Mouse (Mus musculus) limb, embryonic 15.5 days (tissue): ENCODE data around the gene Coro6. TPM values are rescaled to one million over a fixed set of nuclear protein-coding genes. Genes with fewer than 3 reads are reported as not detected.
A peak's percentile ranks its signal among the peaks of the same experiment; 100 is the strongest.

ENCODE experiments used
- ATAC-seq: fragments of 200-750 bp; cut with Nextera tagmentation; 2 replicates; pipeline ENCODE4 v1.8.0; 2017; ENCODE audit warnings: low read depth, moderate TSS enrichment; ENCODE audit not compliant: insufficient number of reproducible peaks, low FRiP score, low TSS enrichment
- H3K27ac ChIP-seq: fragments of 300-500 bp; sonication (generic); 2 replicates; pipeline ENCODE4 v1.5.1; 2015; ENCODE audit warnings: moderate library complexity, mild to moderate bottlenecking, inconsistent platforms
- H3K27me3 ChIP-seq: fragments of 300-500 bp; sonication (generic); 2 replicates; pipeline ENCODE4 v1.6.1; 2015; ENCODE audit warnings: inconsistent platforms
- H3K36me3 ChIP-seq: fragments of 300-500 bp; sonication (generic); 2 replicates; pipeline ENCODE4 v1.6.1; 2015; ENCODE audit warnings: inconsistent platforms
- H3K4me1 ChIP-seq: fragments of 300-500 bp; sonication (generic); 2 replicates; pipeline ENCODE4 v1.6.1; 2015; ENCODE audit warnings: inconsistent platforms
- H3K4me2 ChIP-seq: fragments of 300-500 bp; sonication (generic); 2 replicates; pipeline ENCODE4 v1.6.1; 2015; ENCODE audit warnings: mild to moderate bottlenecking, inconsistent platforms
- H3K4me3 ChIP-seq: fragments of 300-500 bp; sonication (generic); 2 replicates; pipeline ENCODE4 v1.5.1; 2015; ENCODE audit warnings: mild to moderate bottlenecking, inconsistent platforms
- H3K9ac ChIP-seq: fragments of 300-500 bp; sonication (generic); 2 replicates; pipeline ENCODE4 v1.6.1; 2015; ENCODE audit warnings: inconsistent platforms
- H3K9me3 ChIP-seq: fragments of 300-500 bp; sonication (generic); 2 replicates; pipeline ENCODE4 v1.6.1; 2016; ENCODE audit warnings: inconsistent platforms
- WGBS: fragments of 180-500 bp; shearing (Covaris S2); methylation state at CpG from one replicate; pipeline ENCODE4 v1.1.7; 2015; 5-methylcytosine and 5-hydroxymethylcytosine counted together
- polyA plus RNA-seq: library from polyadenylated mRNA; unstranded; fragments of >200 nt; fragmentation: Nextera tagmentation; extraction: Ambion mirVana; gene quantifications from 2 replicates; pipeline ENCODE4 v1.2.1, GENCODE M21; 2015

Gene Coro6
- 2.2 and 8.0 TPM in 2 replicates for polyA plus RNA-seq

DNA sequence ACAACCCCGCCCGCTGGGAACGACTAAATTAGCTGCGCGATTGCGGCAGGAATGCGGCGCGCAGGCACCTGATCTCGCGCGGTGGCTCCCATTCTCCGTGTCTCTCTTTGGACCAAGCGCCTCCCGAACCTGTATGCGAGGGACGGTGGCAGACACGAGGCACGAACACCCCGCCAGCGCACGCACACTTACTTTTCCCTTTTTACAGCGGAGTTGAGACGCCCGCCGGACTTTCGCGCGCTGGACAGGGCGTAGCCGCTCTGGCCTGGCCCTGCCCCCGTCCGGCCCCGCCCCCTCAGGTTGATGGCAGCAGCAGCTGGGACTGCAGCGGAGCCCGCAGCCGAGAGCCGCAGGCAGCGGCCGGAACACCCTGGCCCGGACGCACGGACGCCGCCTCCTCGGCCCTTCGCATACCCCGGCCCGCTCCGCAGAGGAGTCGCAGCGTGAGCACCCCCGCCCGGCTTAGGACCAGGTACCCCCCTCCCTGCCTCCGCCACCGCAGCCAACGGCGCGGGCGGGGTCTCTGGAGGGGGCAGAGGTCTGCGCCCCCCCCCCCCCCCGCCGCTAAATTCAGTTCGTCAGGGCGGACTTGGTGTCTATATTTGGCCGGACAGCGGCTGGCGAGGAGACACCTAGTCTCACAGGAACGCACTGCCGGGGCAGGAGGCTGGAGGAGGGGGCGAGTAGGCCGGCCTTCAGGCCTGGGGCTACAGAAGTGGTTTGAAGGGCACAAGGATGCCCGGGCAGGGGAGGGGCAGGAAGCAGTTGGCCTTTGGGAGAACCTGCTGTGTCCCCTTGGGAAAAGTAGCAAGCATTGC lies at the start of gene Coro6:
Gene Coro6, plus strand, starts transcription at position 129 of the 818 bp plus-strand sequence.
- under 1% methylated on average over 71 of the region's 73 CpGs for WGBS

DNA sequence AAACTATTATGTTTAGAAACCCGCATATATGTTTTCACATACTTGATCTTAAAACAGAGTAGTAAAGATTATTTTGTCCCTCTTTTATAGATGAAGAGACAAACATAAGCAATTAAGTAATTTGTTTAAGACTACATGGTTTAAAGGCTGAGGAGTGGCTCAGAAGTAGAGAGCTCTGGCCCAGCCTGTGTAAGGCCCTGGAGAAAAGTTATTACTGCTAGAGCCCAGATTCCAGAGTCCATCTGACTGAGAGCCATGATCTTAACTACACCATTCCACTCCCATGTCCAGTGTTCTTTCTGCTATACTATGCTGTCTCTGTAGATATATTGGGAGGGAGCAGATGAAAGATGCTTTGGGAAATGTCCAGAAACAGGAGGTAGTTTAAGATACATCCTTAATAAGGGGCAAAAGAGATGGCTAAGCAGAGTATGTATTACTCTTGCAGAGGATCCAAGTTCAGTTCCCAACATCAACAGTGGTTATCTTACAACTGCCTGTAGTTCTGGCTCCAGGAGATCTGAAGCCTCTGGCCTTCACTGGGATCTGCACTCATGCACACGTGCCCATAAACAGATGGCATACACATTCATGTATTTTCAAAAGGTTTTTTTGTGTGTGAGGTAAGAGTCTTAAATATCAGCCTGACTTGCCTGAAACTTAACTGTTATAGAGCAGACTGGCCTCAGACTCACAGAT lies 47.9 kb upstream of the Coro6 start:
- ATAC-seq, result no peak
- H3K4me3 ChIP-seq, result no peak overlapping the region
- H3K9ac ChIP-seq, result no peak overlapping the region
- no peak overlapping the region for H3K27ac ChIP-seq
- no peaks in the 10 kb centered on the region for H3K27me3 ChIP-seq
- H3K36me3 ChIP-seq, result no peaks in the 10 kb centered on the region
- no peak overlapping the region for H3K4me2 ChIP-seq
- no peaks in the 10 kb centered on the region for H3K4me1 ChIP-seq
- WGBS, result 58% methylated on average over 2 of the region's 2 CpGs
- H3K9me3 ChIP-seq, result no peaks in the 10 kb centered on the region

More for the DNA sequence above, at the start of gene Coro6:
- Histone ChIP-seq H3K4me2 (peak within 1 kb of the TSS; percentile 99), H3K4me3 (peak within 1 kb of the TSS; percentile 57), H3K4me1 (peaks cover 20% of the 10 kb centered on the region), H3K9me3 (no peaks in the 10 kb centered on the region), H3K36me3 (no peaks in the 10 kb centered on the region), H3K9ac (peak within 1 kb of the TSS; percentile 31; the same call in 1 of the 2 replicates), H3K27me3 (peaks cover 71% of the 10 kb centered on the region), H3K27ac (no peak within 1 kb of the TSS)
- ATAC-seq, result peak; percentile 20; the same call in 1 of the 2 replicates

DNA sequence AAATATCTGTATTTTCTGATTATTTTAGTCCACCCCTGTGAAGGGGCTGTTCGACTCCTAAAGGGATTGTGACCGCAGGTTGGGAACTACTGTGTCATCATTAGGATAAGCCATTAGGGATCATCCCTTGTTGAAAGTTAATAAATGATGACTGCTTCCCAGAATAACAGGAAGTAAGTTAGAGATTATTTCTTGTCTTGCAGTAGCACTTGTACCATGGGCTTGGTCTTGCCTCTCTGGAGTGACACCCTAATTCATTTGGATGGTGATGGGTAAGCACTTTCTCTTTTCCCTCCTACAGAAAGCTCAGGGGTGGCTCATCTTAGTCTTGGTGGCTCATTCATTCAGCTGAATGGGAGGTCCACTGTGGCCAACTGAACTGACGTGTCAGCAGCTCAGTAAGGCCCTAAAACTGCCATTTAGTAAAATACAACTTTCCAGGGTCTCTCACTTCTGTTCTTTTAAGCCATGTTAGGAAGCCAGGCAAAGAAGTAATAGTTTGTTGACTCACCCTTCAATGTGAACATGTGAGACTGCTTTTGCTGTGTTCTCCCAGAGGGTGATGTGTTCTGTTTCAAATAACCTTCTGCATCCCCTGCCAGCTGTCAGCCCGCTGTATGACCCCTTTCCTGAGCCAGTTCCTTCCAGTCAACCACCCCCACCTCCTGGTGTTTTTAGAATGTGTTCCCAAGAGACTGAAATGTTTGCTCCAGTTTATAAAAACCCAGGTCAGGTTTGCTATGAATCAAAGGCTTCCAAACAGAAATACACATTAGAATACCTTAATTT lies 45.8 kb upstream of the Coro6 start:
- Histone ChIP-seq H3K4me2 (no peak overlapping the region), H3K4me1 (no peaks in the 10 kb centered on the region), H3K4me3 (no peak overlapping the region), H3K9ac (no peak overlapping the region), H3K27ac (no peak overlapping the region), H3K9me3 (no peaks in the 10 kb centered on the region), H3K27me3 (no peaks in the 10 kb centered on the region), H3K36me3 (no peaks in the 10 kb centered on the region)
- no peak for ATAC-seq
- 71% methylated on average over 4 of the region's 4 CpGs for WGBS

DNA sequence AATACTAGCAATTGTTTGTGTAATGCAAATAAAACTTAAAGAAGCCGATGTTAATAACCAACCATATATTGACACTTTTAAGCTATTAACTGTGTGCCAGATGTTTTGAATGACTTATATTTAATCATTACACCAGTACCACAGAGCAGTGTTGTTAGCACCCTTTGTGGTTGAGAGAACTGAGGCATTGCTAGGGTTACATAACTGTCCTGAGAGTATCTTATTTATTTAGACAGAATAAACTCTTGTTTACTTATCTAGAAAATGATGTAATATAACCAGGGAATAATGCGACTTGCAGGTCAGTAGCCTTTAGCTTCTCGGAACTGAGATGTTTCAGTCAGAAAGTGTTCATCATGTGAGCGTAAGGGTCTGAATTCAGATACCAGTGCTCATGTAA lies 44.2 kb upstream of the Coro6 start:
- ATAC-seq, result no peak
- H3K27ac ChIP-seq, result no peak overlapping the region
- no peaks in the 10 kb centered on the region for H3K9me3 ChIP-seq
- H3K4me3 ChIP-seq, result no peak overlapping the region
- WGBS, result 89% methylated on average over 4 of the region's 4 CpGs
- H3K27me3 ChIP-seq, result no peaks in the 10 kb centered on the region
- 0 out of 2 replicates have a peak, but pooled peaks cover under 1% of the 10 kb centered on the region for H3K36me3 ChIP-seq
- no peaks in the 10 kb centered on the region for H3K4me1 ChIP-seq
- no peak overlapping the region for H3K9ac ChIP-seq
- no peak overlapping the region for H3K4me2 ChIP-seq

DNA sequence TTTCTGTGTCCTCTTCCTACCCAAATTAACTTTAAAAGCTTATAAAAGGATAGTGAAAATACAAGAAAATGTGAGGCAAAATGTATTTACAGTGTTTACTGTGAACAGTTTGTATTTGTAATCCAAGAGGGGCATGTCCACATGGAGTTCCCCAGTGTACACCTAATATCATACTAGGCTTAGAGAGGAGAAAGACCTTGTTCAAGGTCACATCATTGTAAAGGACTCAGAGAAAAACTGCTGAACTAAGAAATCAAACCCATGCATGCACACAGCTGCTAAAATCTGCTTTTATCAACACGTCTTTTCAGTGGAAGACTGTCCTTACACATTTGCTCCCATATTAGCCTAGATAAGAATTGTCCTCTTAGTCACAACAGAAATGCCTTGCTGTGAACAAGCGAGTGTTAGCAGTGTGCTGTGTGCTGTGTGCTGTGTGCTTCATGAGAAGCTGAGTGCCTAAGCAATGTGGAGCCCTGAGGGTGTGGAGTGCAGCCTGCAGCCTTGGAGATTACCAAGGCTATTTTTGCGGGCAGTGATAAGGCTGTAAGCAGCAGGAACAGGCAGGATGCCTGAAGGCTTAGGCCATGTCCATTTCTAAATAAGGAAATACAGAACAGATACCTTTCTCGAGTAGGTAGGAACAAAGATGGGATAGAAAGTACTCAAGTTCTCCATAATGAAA lies 38.9 kb upstream of the Coro6 start:
- Histone ChIP-seq H3K36me3 (peaks cover 10% of the 10 kb centered on the region; the same call in 1 of the 2 replicates), H3K27me3 (no peaks in the 10 kb centered on the region), H3K4me3 (no peak overlapping the region), H3K27ac (no peak overlapping the region), H3K9ac (no peak overlapping the region), H3K4me2 (no peak overlapping the region), H3K9me3 (no peaks in the 10 kb centered on the region), H3K4me1 (no peaks in the 10 kb centered on the region)
- no peak for ATAC-seq
- WGBS, result 74% methylated on average over 4 of the region's 4 CpGs

DNA sequence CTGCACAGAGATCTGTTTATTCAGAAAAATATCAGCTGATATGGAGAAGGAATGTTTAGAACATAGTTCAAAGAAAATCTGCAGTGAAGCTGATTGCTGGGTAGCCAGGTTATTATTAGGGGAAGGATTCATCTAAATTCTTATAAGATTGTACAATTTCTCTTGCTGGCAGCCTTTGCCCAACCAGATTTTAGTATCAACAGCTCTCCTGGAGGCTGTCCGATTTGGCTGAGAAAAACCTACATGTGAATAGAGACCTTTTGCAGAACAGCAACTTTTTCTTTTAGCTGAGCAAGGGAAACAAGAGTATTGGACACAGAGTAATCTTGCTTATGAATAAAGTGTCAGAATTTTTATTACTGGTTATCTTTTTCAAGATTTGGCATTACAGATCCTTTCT lies 33.8 kb upstream of the Coro6 start:
- WGBS, result 87% methylated on average over 1 of the region's 1 CpGs
- no peak overlapping the region for H3K4me2 ChIP-seq

DNA sequence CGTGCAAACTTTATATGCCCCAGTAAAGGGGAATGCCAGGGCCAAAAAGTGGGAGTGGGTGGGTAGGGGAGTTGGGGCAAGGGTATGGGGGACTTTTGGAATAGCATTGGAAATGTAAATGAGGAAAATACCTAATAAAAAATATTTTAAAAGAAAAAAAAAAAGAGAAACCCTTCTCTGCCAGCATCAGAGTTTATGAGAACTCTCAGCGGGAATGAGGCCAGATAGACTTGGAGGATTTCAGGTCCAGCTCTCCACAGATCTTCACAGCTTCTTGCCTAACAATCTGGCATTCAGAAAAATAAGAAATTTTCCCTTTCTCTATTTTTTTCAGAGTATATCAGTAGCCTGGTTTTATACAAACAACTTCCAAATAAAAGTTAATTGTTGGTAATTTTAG lies 25.2 kb upstream of the Coro6 start:
- Histone ChIP-seq H3K27me3 (no peaks in the 10 kb centered on the region), H3K4me3 (no peak overlapping the region), H3K9me3 (no peaks in the 10 kb centered on the region), H3K36me3 (peaks cover 6% of the 10 kb centered on the region; the same call in 1 of the 2 replicates), H3K9ac (no peak overlapping the region), H3K4me1 (no peaks in the 10 kb centered on the region), H3K4me2 (no peak overlapping the region), H3K27ac (no peak overlapping the region)
- 74% methylated on average over 2 of the region's 2 CpGs for WGBS
- no peak for ATAC-seq

More for the DNA sequence above, 33.8 kb upstream of the Coro6 start:
- ATAC-seq, result no peak
- no peak overlapping the region for H3K9ac ChIP-seq
- H3K4me1 ChIP-seq, result no peaks in the 10 kb centered on the region
- no peak overlapping the region for H3K27ac ChIP-seq
- H3K27me3 ChIP-seq, result no peaks in the 10 kb centered on the region
- H3K36me3 ChIP-seq, result peaks cover 5% of the 10 kb centered on the region; the same call in 1 of the 2 replicates
- H3K9me3 ChIP-seq, result no peaks in the 10 kb centered on the region
- no peak overlapping the region for H3K4me3 ChIP-seq

DNA sequence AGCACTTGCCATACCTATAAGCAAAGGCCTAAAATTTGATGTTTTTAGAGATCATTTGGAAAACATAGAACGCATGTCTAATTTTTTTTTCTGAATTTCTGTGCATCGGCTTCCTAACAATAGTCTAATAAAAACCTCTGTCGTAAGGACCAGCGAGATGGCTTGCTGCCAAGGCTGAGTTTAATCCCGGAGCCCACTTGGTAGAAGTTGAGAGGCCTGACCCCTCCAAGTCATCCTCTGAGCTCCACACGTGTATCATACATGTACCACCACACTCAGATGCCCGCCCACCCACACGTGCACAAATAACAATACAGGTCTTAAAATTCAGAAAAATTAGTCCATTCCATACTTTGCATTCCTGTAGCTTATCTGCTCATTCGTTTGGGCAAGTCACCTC lies 22.1 kb upstream of the Coro6 start:
- Histone ChIP-seq H3K27ac (no peak overlapping the region), H3K36me3 (peaks cover 6% of the 10 kb centered on the region; the same call in 1 of the 2 replicates), H3K27me3 (no peaks in the 10 kb centered on the region), H3K9me3 (no peaks in the 10 kb centered on the region), H3K9ac (no peak overlapping the region), H3K4me1 (no peaks in the 10 kb centered on the region), H3K4me2 (no peak overlapping the region), H3K4me3 (no peak overlapping the region)
- WGBS, result 74% methylated on average over 9 of the region's 9 CpGs
- ATAC-seq, result no peak

DNA sequence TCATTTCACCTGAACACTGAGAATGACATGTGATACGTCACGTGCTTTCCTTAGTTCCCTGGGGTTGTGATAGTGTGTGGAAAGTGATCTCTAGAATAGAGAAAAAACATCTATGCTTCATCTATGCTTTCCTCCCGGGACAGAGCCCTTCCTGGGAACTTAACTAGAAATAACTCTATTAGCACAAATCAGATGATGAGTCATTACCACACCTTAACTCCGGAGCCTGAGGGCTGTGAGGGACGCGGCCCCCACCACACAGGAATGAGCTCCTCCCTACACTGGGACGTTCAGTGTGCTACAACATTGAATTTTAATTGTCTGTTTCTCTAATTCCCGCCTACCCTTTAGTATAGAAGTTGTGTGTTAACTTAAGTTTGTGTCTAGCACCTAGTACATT lies 21.2 kb upstream of the Coro6 start:
- Histone ChIP-seq H3K4me2 (no peak overlapping the region), H3K9me3 (no peaks in the 10 kb centered on the region), H3K4me1 (no peaks in the 10 kb centered on the region), H3K4me3 (no peak overlapping the region), H3K27ac (no peak overlapping the region; the same call in 1 of the 2 replicates), H3K36me3 (peaks cover 6% of the 10 kb centered on the region; the same call in 1 of the 2 replicates), H3K9ac (no peak overlapping the region), H3K27me3 (no peaks in the 10 kb centered on the region)
- ATAC-seq, result no peak
- 64% methylated on average over 8 of the region's 8 CpGs for WGBS

DNA sequence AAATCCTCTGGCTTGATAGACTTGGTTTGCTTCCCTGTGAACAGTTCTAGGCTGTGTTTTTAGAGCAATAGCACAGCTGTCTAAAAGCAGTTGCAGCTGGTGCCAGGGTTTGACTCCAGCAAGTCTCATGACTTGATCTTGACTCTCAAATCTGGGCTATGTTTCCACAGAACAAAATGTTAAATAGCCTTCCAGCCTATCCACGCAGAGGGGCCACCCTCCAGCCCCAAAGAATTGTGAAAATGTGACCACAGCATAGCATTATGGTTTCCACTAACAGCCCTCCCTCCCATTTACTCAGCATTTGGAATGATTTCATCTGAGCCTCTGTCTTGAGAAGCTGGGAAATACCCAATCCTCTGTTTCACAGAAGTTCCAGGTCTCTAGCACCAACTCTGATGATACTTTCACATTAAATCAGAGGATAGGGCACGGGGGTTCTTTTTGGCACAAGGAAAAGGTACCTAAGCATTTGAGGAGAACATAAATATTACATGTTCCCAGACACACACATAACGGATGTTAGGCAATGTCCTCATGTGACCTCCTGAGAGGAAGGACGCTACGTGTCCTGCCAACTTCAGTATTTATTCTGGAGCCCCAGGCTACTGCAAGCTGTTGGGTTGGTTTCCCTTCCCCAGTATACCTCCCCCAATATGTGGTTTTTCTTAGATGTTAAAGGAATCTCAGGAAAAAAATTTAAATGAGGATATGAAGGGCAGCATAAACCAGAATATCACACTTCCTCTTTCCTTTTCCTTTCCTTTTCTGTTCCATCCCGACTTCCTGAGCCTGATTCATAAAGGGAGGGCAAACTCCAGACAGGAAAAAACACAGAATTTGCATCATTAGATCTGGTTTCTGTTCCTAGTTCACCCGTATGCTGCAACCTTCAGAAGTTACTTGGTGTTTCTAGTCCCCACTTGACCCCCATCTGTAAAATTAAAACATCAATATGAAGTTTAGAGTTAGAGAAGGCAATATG lies 19.7 kb upstream of the Coro6 start:
- no peak overlapping the region for H3K4me2 ChIP-seq
- peaks cover 6% of the 10 kb centered on the region; the same call in 1 of the 2 replicates for H3K36me3 ChIP-seq
- H3K9me3 ChIP-seq, result no peaks in the 10 kb centered on the region
- no peaks in the 10 kb centered on the region for H3K4me1 ChIP-seq
- no peak overlapping the region for H3K4me3 ChIP-seq
- WGBS, result 58% methylated on average over 7 of the region's 7 CpGs
- no peak for ATAC-seq
- H3K9ac ChIP-seq, result no peak overlapping the region
- H3K27ac ChIP-seq, result peak overlapping the region; percentile 43; the same call in 1 of the 2 replicates
- no peaks in the 10 kb centered on the region for H3K27me3 ChIP-seq
